Mouse (Mus musculus): ENCODE results near the gene Fabp1. TPM values are rescaled to one million over a fixed set of nuclear protein-coding genes. Genes with fewer than 3 reads are reported as not detected.

Fabp1 gene
- total RNA-seq (2021) = not detected
- long read RNA-seq, experiment 1 = 0 reads
- long read RNA-seq, experiment 2 = 0 reads

DNA sequence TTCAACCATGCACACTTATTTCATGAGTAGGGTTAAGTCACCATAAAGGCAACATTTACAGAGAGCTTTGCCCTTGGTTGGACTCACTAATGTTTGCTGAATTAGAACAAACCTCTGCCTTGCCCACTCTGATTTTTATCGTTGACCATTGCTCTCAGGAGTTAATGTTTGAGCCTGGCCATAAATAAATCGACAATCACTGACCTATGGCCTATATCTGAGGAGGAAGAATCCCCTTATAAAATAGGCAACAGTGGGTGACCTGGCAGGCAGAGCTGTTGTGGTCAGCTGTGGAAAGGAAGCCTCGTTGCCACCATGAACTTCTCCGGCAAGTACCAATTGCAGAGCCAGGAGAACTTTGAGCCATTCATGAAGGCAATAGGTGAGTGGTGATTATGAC, at the start of gene Fabp1:
Gene Fabp1, plus strand, starts transcription at position 216 of the 400 bp plus-strand sequence.
- no peak for DNase-seq
- intact Hi-C loops (cut with DNase I) = no loop called here

DNA sequence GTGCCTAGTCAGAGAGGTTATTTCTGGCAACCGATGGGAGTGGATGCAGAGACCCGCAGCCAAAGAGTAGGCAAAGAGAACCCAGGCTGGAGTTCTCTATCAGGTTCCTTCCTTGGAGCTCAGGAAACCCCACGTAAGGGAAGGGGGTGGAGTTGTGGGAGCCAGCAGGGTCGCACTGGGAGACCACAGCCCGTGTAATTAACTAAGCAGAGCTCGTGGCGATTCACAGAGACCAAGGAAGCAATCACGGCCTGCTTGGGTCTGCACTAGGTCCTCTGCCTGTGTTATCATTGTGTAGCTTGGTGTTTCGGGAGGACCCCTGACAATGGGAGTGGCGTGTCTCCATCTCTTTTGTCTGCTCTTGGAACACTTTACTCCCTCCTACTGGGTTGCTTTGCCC, 48.5 kb upstream of the Fabp1 start:
- intact Hi-C loops (cut with DNase I) = no loop called here
- no peak for DNase-seq

DNA sequence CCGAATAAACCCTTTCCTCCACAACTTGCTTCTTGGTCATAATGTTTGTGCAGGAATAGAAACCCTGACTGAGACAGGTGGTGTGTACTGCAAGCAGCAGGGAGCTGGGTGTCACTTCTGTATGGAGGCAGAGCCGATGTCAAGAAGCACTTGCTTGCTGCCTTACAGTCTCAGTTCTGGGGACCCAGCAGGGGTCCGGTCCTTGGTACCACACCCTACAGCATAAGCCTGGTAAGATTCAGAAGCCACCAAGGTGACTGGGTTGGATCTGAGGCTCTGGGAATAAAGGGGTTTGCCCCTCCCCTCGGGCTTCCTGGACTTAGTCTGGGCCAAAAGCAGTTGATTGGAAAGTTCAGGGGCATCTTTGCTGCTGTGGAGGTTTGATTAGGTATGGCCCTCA, 46.1 kb upstream of the Fabp1 start:
- DNase-seq = no peak
- intact Hi-C loops (cut with DNase I) = no loop called here

DNA sequence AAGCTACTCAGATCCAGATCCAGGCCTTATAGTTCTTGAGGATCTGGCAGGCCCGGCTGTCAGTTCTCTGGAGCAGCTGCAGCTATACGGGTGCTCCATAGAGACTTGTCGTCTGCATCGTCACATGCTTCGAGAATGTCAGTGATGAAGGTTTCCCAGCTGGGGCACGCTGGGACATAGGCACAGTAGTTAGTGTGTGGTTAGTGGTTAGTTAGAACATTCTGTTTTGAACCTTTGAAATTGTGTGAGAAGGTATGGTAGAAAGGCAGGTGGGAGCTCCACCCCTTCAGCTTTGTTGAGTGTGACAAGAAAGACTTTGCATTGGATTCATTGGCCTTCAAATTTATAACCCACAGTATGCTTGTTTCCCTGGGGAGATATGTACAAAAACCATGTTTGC, 44.8 kb upstream of the Fabp1 start:
- DNase-seq = no peak
- intact Hi-C loops (cut with DNase I) = no loop called here

DNA sequence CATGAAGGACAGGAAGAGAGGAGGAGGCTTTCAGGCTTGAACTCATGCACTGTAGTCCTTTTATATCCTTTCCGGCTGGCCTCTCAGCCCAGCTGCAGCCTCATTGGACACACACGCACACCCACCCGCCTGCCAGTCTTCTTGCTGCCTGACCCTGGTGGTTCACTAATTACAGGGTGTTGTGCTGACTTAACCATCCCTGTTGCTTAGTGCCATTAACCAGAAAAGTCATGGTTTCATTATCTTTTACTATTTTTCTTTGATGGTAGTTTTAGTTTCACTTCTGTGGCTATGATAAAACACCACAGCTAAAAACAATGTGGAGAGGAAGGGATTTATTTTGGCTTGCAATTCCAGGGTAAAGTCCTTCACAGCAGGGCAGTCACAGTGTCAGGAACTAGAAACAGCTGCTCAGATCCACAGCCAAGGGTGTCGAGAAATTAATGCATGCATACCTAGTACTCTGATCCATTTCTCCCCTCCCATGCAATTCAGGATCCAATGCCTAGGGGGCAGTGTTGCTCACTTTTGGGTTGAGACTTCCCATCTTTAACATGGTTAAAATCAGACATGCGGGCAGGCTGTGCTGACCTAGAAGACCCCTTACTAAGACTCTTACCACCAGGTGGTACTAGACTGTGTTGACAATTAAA, 42.8 kb upstream of the Fabp1 start:
- no peak for DNase-seq
- intact Hi-C loops (cut with DNase I) = no loop called here

DNA sequence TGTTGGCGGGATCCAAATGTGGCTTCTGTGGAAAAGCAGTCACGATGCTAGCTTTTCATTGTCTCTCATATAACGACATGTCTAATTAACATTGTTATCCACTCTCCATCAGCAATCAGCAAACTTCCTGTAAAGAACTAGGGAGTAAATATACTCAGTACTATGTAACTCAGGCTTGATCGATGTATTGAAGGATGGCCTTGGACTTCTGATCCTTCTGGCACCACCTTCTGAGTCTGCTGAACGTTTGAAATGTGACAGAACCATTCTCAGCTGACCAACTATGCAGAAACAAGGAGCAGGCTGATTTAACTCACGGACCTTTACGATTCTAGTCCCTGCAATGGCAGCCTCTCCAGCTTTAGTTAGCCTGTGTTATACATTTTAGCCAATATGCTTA, 38.3 kb upstream of the Fabp1 start:
- intact Hi-C loops (cut with DNase I) = loop anchor here (5.0 to 10.0 kb wide), 3 partner anchors 144 to 644 kb away; no protein-coding TSS in a partner anchor
- no peak for DNase-seq

DNA sequence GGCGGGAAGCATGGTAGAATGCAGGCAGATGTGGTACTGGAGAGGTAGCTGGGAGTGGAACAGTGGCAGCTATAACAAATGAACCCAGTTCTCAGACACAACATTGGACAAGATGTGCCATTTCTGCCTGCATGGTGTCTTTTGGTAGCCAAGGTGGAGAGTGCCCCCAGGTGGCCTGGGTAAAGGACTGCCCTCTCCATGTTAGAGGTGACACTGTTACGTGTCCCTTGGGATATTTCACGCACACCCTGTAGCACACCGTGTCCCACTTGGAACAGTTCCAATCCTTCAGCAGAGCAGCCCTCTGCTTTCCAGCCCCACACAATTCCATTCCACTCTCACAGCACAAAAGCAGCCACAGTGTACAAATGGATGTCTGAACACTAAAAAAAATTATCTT, 37.4 kb upstream of the Fabp1 start:
- intact Hi-C loops (cut with DNase I) = loop anchor here (5.0 to 10.0 kb wide), 3 partner anchors 143 to 643 kb away; no protein-coding TSS in a partner anchor
- DNase-seq = no peak

DNA sequence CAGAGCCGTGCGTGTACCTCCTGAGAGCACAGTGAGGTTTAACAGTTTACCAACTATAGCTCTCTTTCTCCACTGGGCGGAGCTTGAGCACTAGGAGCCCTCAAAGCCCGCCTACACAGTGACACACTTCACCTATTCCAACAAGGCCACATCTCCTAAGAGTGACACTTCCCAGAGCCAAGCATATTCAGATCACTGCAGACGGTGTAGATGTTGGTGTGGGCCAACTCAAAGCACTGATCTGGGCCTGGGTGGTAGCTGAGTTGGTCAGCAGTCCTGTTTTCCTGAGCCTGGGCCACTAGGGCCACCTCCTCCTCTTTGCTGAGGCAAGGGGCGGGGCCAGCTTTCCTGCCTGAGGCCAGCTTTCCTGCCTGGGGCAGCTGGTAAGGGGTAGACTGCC, 35.2 kb upstream of the Fabp1 start:
- intact Hi-C loops (cut with DNase I) = loop anchor here (5.0 to 10.0 kb wide), 3 partner anchors 140 to 640 kb away; no protein-coding TSS in a partner anchor

DNA sequence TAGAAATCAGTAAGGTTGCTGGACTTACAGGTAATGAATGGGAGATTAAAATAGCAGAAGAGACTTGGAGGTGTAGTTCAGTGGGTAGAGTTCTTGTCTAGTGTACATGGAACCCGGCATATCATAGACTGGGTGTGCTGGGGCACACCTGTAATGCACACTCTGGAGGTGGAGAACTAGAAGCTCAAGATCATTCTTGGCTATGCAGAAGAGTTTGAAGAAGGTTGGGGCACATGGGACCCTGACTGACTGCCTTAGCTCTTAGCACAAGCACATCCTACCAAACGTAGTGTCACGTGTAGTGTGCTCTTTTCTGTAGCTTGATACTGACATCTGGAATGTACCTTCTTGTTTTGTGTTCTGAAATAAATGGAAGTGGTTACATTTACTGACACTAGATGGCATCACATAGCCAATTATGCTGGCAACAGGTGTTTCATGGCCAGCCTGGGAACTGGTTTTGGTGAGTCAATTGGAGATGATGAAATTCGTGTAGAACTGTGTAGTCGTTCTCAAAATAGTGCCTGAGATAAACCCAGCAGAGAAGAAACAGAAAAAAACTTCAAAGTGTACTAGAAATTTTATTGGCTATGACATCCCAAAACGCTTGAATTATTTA, 33.0 kb upstream of the Fabp1 start:
- no peak for DNase-seq
- intact Hi-C loops (cut with DNase I) = loop anchor here (10.0 kb wide), 2 partner anchors 138 to 638 kb away; no protein-coding TSS in a partner anchor

More for the DNA sequence above, 35.2 kb upstream of the Fabp1 start:
- no peak for DNase-seq

DNA sequence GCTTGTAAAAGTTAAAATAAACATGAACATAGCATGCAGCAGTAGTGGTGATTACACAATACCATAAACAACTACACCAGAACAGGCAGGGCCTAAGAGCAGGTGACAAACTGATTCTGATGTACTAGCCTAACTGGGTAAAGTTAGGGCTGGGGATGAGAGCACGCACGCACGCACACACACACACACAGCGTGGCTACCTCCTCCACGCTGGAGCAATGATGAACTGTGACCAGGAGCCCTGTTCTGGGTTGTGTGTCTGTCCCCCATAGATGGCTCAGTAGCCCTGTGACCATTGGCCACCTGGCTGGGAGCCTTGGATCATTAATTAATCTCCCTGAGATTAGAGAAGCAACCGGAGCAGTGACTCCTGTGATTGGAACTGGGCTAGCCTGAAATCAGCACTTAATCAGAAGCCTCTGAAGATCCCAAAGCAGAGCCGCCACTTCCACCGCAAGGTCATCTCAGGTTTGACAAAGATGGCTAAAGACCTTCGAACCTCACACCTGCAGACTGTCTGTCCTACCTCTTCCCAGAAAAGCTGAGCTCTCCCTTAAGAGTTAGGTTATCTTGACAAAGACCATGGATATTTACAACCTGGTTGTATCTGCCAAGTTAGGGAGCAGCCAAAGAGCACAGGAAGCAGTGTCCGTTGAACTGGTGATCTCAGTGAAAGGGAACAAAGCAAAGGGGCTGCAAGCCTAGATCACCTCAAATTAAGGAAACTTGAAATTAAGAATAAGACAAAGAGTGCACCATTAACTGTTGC, 26.6 kb upstream of the Fabp1 start:
- no peak for DNase-seq
- intact Hi-C loops (cut with DNase I) = no loop called here

DNA sequence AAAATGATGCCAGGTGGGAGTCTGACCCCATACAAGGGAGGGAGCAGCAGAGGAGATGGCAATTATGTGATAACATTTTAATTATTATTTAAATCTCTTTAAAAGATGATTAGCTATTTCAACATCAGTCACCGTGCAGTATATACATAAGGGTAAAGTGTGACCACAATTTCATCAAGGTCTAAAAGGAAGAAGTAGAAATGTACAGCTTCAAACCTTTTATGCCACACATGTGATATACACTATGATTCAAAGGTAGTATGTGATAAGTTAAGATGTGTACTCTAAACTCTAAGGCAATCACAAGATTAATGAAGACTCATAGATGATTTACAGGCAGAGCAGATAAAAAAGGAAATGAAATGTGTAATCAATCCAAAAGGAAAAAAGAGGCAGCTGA, 19.0 kb upstream of the Fabp1 start:
- DNase-seq = no peak
- intact Hi-C loops (cut with DNase I) = no loop called here

DNA sequence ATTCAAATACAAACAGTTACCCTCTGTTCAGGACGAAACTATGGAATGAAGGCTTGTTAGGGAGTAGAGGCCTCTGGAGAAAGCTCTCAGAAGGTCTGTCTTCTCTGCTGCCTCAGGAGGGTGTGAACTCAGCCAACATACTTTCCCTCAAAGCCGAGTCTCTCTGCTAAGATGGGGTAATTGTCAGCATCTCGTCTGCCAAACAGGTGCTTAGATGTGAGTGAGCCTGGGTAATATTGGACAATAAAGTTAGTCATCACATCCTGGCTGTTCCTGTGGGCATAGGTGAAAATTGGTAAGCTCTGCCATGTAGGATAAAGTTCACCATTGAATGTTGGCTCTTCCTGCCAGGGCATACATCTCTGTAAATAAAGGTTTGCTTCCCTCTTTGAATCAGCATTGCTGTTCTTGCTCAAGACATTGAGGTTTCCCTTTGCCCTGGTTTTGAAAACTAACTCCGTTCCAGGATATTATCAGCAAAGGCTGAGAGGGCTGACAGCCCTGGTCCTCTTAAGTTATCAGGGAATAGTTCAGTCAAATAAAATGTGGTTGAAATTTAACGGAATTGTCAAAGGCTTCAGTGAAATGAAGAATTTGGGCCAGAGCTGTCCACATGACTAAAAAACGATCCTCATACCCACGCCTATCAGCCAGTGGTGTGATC, 14.6 kb upstream of the Fabp1 start:
- DNase-seq = no peak
- intact Hi-C loops (cut with DNase I) = no loop called here

DNA sequence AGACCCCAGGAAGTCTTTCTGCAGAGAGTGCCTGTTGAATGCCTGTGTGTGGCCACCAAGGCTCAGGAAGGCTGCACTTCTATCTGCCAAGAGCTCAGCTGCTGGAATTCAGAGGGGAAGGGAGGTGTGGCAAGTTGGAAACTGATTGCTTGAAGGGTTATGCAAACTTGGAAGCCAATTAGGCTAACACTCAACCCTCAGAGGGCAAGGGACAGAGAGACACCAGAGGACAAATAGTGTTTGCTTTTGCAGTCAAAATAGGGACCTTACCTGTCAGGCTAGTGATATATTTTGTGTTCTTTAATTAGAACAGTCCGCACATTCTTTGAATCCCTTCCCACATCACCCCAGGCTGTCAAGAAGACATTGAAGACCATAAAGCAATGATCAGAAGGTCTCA, 10.0 kb upstream of the Fabp1 start:
- DNase-seq = no peak
- intact Hi-C loops (cut with DNase I) = no loop called here

DNA sequence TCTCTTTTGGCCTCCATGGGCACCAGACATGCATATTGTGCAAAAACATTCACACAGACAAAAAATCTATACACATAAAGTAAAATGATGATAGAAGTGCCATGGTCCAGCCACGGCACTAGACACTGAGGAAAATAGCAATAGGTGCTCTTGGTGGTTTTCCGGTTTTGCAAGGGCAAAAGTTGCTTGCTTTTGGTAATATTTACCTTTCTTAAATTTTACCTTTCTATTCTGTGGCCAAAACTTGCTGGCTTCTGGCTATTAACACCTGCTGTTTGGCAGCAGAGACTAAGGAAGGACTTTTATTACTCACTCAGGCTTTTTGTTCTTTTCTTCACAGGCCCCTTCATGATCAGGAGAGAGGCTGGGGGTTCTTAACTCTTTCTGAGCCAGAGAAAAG, 9.1 kb upstream of the Fabp1 start:
- no peak for DNase-seq
- intact Hi-C loops (cut with DNase I) = no loop called here

DNA sequence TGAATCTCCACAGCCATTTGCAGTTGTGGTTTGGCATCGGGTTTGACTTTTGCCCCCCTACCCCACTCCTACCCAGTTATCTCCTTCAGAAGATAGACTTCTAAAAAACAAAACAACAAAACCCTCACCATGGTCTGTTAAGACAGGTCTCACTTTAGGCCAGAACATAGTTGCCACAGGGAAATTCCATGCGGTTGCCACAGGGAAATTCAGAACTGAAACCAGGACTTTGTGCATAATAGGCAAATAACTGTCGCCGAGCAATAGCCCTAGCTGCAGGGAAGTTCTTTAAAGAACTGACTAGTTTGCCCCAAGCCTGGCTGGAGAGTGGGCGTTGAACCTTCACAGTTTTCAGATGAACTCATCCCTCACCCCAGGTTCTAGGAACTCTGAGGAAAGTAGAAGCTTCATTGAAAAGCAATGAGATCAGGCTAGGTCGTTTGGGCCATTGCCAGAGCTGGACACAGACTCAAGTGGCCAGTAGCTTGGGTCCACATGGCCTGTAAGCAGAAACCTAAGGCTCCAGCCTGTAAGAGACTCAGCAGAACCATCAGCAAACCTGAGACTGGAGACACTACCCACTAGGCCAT, 6.4 kb upstream of the Fabp1 start:
- intact Hi-C loops (cut with DNase I) = no loop called here
- no peak for DNase-seq

DNA sequence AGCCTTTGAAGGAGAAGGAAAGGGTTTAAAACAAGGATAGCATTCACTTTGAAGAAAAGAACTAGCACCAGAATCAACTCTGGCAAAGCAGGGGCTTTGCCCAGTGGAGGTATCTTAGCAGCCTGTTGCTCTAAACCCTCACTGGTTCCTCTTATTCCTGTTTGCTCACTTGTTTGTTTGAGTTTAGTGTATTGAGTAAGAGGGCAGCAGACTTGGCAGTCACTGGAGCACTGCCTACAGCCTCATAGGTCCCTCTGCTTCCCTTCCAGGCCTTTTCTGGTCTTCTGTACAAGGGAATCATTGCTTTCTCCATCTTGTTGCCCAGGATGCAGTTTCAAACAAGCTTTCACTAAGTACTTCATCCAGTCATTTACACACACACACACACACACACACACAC, 3.5 kb upstream of the Fabp1 start:
- no peak for DNase-seq
- intact Hi-C loops (cut with DNase I) = no loop called here

DNA sequence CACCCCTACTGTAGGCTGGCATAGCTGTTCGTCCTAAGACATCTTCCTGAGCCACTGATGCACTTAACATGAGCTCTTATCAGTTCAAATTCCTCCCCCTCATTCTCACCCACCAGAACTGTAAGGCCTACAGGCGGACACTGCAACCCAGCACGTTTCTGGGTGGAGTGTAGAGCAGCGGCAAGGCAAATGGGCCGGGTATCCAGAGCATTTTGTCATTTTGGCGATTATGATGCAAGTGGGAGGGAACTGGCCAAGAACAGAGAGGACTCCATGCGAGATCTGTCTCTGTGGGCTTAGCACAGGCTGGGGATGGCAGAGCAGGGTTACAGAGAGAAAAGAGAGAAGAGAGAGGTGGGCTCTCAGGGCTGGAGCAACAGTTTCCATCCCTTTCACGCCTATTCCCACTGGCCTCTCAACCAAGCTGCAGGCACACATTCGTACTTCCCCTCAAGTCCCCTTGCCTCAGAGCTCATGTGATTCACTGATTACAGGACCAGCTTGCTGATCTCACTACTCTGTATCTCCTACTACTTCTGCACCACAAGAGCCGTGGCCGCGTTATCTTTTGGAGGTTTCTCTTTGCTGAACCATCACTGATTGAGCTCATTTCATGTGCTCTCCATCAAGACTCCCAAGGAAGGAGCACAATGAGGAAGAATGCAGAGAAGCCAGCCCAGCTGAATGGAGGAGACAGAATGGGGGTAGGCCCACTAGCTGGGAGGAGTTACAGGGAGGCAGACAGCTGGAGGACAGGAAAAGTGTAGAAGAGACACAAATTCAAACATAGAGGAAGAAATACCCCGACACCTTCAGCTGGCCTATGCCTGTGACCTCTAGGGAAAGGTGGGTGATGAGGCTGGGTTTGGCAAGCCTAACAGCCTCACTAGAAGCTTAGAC, 1.7 kb upstream of the Fabp1 start:
- DNase-seq = no peak
- intact Hi-C loops (cut with DNase I) = no loop called here

DNA sequence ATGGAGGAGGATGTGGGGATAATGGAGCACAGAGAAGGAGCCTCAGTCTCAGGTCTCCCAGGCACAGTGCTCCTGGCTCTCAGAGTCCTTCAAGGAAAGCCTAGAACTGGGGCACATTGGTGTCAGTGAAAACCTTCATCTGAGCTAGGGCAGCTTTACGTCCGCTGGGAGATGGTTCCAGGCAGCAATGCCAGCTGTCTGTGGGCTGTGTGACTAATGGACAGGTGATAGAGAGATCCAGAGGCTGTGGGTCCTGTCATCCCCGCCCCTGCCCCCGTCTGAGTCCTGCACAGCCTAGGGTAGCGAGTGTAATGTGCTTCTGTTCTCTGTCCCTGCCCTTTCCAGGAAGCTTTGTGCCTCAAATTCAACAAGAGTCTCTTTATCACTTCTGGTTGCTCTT, 2.3 kb downstream of the Fabp1 start:
- intact Hi-C loops (cut with DNase I) = no loop called here

DNA sequence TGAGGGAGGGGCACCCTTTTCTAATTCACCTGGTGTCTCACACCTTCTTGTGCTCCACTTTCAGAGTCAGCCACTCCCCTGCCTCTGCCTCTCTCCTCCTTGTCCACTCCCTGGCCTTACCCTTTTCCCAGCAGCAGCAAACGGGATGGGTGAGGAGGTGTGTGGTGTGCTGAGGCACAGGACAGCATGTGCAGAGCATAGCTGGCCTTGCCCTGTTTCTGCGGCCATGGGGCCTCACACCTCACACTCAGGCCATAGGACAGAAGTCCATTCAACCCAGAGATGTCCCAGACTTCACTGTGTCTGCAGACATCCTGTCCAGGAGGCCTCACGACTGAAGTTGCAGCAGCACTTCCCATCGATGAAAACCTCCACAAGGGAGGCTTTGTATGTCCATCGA, 4.0 kb downstream of the Fabp1 start:
- intact Hi-C loops (cut with DNase I) = no loop called here
- DNase-seq = no peak

More for the DNA sequence above, 2.3 kb downstream of the Fabp1 start:
- DNase-seq = no peak

DNA sequence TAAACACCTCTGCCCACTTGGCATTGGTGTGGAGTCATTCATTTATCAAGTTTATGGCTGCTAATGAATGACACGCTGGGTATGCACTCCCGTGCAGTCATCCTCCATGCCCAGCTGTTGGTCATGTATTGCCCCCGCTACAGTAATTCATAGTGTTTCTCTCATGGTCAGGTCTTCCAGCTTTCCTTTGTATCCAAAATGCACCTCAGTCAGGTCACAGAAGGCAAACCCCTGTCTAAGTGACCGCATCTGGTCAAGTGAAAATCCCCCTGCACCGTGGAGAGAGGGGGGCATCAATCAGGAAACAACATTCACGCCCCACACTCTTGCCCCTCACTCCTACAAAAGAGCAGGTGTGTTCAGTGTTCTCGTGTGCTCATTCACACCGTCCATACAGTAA, 4.5 kb downstream of the Fabp1 start:
- DNase-seq = no peak
- intact Hi-C loops (cut with DNase I) = no loop called here
